Mouse (Mus musculus): ENCODE measurements at regions not wholly inside any gene's neighbourhood (a gene's known extent, or its start where the extent isn't known, plus 50 kb on each side); places are given as distances from the start of the nearest gene placed in this dataset.
A peak's percentile ranks its signal among the peaks of the same experiment; 100 is the strongest.

GRCm38 (mm10) chr10:106113083-106113482 lies 271.9 kb upstream of the Mettl25 start:
- no peak for DNase-seq (ENCODE audit: low spot score in 2 of 2)

GRCm38 (mm10) chr10:106114743-106115486 lies 273.7 kb upstream of the Mettl25 start:
- DNase-seq (ENCODE audit: low spot score in 2 of 2) = no peak

- DNase-seq (ENCODE audit: low spot score in 2 of 2) = no peak
These were observed 280.6 kb upstream of the Mettl25 start for GRCm38 (mm10) chr10:106121826-106122225.

GRCm38 (mm10) chr10:106122952-106123351 lies 281.8 kb upstream of the Mettl25 start:
- peak; percentile 2 to 34 for DNase-seq (ENCODE audit: low spot score in 2 of 2)

GRCm38 (mm10) chr10:106172131-106172530 lies 298.0 kb upstream of the Ppfia2 start:
- DNase-seq (ENCODE audit: low spot score in 2 of 2) = no peak

- DNase-seq (ENCODE audit: low spot score in 2 of 2) = no peak
These were observed 295.7 kb upstream of the Ppfia2 start for GRCm38 (mm10) chr10:106174433-106174832.

- DNase-seq (ENCODE audit: low spot score in 2 of 2) = peak in 1 of 2 experiments; percentile 23
These were observed 290.5 kb upstream of the Ppfia2 start for GRCm38 (mm10) chr10:106179651-106180050.

GRCm38 (mm10) chr10:106202566-106202965 lies 267.6 kb upstream of the Ppfia2 start:
- DNase-seq (ENCODE audit: low spot score in 2 of 2) = no peak

- no peak for DNase-seq (ENCODE audit: low spot score in 2 of 2)
These were observed 245.9 kb upstream of the Ppfia2 start for GRCm38 (mm10) chr10:106224251-106224650.

- no peak for DNase-seq (ENCODE audit: low spot score in 2 of 2)
These were observed 228.0 kb upstream of the Ppfia2 start for GRCm38 (mm10) chr10:106242180-106242579.

- no peak for DNase-seq (ENCODE audit: low spot score in 2 of 2)
These were observed 216.0 kb upstream of the Ppfia2 start for GRCm38 (mm10) chr10:106254106-106254505.

- DNase-seq (ENCODE audit: low spot score in 2 of 2) = peak in 1 of 2 experiments; percentile 23
These were observed 210.3 kb upstream of the Ppfia2 start for GRCm38 (mm10) chr10:106259811-106260210.

- DNase-seq (ENCODE audit: low spot score in 2 of 2) = no peak
These were observed 196.8 kb upstream of the Ppfia2 start for GRCm38 (mm10) chr10:106273335-106273734.

GRCm38 (mm10) chr10:106289951-106290350 lies 180.2 kb upstream of the Ppfia2 start:
- DNase-seq (ENCODE audit: low spot score in 2 of 2) = no peak

- no peak for DNase-seq (ENCODE audit: low spot score in 2 of 2)
These were observed 179.4 kb upstream of the Ppfia2 start for GRCm38 (mm10) chr10:106290736-106291135.

GRCm38 (mm10) chr10:106295501-106295900 lies 174.6 kb upstream of the Ppfia2 start:
- no peak for DNase-seq (ENCODE audit: low spot score in 2 of 2)

- DNase-seq (ENCODE audit: low spot score in 2 of 2) = no peak
These were observed 135.0 kb upstream of the Ppfia2 start for GRCm38 (mm10) chr10:106335166-106335565.

GRCm38 (mm10) chr10:106351663-106352062 lies 118.5 kb upstream of the Ppfia2 start:
- no peak for DNase-seq (ENCODE audit: low spot score in 2 of 2)

- DNase-seq (ENCODE audit: low spot score in 2 of 2) = no peak
These were observed 94.5 kb upstream of the Ppfia2 start for GRCm38 (mm10) chr10:106375653-106376052.

GRCm38 (mm10) chr10:106376161-106376560 lies 94.0 kb upstream of the Ppfia2 start:
- DNase-seq (ENCODE audit: low spot score in 2 of 2) = no peak

GRCm38 (mm10) chr10:106380628-106381027 lies 89.5 kb upstream of the Ppfia2 start:
- no peak for DNase-seq (ENCODE audit: low spot score in 2 of 2)

- peak in 1 of 2 experiments; percentile 5 for DNase-seq (ENCODE audit: low spot score in 2 of 2)
These were observed 61.4 kb upstream of the Ppfia2 start for GRCm38 (mm10) chr10:106408705-106409104.

- no peak for DNase-seq (ENCODE audit: low spot score in 2 of 2)
These were observed 57.0 kb upstream of the Ppfia2 start for GRCm38 (mm10) chr10:106413181-106413580.

GRCm38 (mm10) chr10:106414990-106415389 lies 55.1 kb upstream of the Ppfia2 start:
- DNase-seq (ENCODE audit: low spot score in 2 of 2) = peak; percentile 4 to 12

All from right cerebral cortex, postnatal 36 days (tissue).